Mouse (Mus musculus): ENCODE data around the gene Irf2bp1. TPM values are rescaled to one million over a fixed set of nuclear protein-coding genes. Genes with fewer than 3 reads are reported as not detected.
A peak's percentile ranks its signal among the peaks of the same experiment; 100 is the strongest.

Irf2bp1 gene
- total RNA-seq (2021) = 10 to 100 TPM; 44.3 to 49.1 TPM
- long read RNA-seq, experiment 1, transcript Irf2bp1-201 (1 exons, 2,734 nt) = major isoform, 125 of 126 reads
- long read RNA-seq, experiment 1, partial matches to known transcripts = 0 of 126 reads
- long read RNA-seq, experiment 1, other reads (novel, unspliced or antisense) = 1 of 126 reads
- long read RNA-seq, experiment 2, transcript Irf2bp1-201 (1 exons, 2,734 nt) = major isoform, 212 of 214 reads
- long read RNA-seq, experiment 2, partial matches to known transcripts = 0 of 214 reads
- long read RNA-seq, experiment 2, other reads (novel, unspliced or antisense) = 2 of 214 reads

DNA sequence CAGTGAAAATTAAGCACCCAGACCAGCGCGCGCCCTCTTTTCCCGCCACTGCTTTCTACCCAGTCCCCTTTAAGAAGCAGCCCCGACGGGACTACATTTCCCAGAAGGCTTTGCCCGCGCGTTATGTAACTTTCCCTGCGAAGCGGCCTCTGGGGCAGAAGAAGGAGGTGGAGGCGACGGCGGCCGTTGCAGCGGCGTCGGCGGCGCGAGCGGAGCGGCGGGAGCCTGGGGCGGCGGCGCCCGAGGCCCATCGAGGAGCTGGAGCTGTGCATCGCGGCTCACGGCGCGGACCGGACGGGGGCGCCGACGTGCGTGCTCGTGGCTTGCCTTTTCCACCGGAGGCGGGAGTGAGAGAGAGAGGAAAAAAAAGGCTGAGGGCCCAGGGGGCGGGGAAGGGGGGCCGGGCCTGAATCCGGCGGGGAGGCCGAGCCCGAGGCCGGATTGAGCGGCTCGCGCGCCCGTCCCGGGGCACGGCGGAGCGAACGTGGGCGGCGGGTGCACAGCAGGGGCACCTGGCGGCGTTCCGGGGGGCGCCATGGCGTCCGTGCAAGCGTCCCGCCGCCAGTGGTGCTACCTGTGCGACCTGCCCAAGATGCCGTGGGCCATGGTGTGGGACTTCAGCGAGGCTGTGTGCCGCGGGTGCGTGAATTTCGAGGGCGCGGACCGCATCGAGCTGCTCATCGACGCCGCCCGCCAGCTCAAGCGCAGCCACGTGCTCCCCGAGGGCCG is at the start of gene Irf2bp1:
TSS of gene Irf2bp1 (plus strand) at position 143 of the 729 bp plus-strand sequence.
- DNase-seq (ENCODE audit: low spot score in 2 of 2) = peak; percentile 65 to 86

GRCm38 (mm10) chr7:18957569-18958383 is 46.1 kb upstream of the Irf2bp1 start:
- DNase-seq (ENCODE audit: low spot score in 2 of 2) = peak; percentile 42 to 44

- DNase-seq (ENCODE audit: low spot score in 2 of 2) = peak in 1 of 2 experiments; percentile 6
Measured at GRCm38 (mm10) chr7:18958384-18958766, 45.5 kb upstream of the Irf2bp1 start.

- no peak for DNase-seq (ENCODE audit: low spot score in 2 of 2)
Measured at GRCm38 (mm10) chr7:18959446-18959845, 44.4 kb upstream of the Irf2bp1 start.

DNA sequence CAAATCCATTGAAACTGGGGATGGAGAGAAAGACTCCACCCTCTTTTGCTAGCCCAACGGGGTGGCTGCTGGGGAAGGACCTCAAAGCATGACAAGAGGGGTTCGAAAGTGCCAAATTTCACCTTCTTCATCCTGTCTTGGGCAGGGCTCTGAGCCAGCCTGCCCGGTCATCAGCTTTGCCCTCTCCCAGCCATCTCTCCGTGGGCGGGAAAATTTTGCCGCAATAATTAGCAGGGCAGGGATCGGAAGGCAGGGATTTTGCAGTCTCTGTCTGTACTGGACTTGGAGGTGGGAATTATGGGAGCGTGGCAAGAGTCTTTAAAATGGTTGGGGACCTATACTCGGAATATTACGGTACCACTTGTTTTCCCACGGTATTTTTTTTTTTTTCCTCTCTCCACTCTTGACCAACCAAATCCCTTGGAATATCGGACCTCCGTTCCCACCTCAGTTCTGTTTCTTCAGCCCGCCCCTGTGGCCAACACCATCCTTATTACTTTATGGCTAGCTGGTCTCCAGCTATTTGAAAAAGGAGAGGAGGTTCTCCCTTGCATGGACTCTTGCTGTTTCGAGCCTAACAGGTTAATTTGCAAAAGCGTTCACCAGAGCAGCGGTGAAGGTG is 41.6 kb upstream of the Irf2bp1 start:
- DNase-seq (ENCODE audit: low spot score in 2 of 2) = no peak

- DNase-seq (ENCODE audit: low spot score in 2 of 2) = no peak
Measured at GRCm38 (mm10) chr7:18962795-18963194, 41.0 kb upstream of the Irf2bp1 start.

DNA sequence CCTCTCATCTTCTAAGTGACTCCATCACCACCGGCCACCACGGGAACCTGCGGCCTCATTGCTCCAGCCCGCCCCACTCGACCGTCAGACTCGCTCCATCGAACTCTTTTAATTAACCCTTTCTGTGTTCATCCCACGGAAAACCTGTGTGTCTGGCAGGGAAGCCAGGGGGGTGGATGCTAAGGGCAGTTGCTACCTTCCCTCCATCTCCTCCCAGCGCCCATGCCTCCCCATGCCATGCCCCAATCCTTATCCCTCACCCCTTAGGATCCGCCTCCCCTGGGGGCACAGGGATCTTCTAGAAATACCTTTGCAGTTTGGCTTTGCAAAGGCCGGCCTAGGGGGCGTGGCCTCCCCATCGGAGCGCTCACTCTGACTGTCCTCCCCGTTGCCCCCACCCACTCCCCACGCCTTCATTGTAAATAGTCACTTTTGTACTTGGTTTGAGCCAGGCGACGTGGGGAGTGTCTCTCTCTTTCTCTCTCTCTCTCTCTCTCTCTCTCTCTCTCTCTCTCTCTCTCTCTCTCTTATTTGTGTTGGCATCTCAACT is 40.5 kb upstream of the Irf2bp1 start:
- no peak for DNase-seq (ENCODE audit: low spot score in 2 of 2)

DNA sequence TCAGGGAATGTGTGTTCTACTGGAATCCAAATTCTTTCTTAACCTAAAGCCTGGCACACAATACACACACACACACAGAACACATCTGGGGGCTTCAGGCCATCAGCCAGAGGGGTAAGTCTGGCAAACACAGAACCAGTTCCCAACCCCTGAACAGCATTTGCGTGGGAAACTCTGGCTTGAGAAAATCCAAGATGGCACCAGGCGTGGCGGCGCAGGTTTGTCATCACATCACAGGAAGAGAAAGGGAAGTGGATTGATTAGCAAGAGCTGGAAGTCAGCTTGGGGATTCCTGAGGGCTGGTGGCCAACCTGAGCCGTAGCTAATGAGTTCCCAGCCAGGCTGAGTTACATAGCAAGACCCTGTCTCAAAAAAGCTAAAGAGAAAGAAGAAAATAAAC is 38.5 kb upstream of the Irf2bp1 start:
- DNase-seq (ENCODE audit: low spot score in 2 of 2) = no peak

GRCm38 (mm10) chr7:18967603-18968002 is 36.2 kb upstream of the Irf2bp1 start:
- DNase-seq (ENCODE audit: low spot score in 2 of 2) = no peak

DNA sequence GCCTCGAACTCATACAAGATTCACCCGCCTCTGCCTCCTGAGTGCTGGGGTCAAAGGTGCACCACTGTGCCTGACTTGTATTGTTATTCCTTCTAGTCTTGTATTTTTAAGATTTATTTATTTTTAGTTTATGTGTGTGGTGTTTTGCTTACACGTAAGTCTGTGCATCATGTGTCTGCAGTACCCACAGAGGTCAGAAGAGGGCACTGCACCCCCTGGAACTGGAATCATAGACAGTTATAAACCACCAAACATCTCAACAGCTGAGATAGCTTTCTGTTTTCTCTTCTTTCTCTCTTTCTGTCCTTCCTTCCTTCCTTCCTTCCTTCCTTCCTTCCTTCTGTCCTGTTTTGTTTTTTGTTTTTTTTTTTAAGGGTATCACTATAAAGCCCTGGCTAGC is 32.9 kb upstream of the Irf2bp1 start:
- no peak for DNase-seq (ENCODE audit: low spot score in 2 of 2)

- no peak for DNase-seq (ENCODE audit: low spot score in 2 of 2)
Measured at GRCm38 (mm10) chr7:18978381-18978780, 25.5 kb upstream of the Irf2bp1 start.

DNA sequence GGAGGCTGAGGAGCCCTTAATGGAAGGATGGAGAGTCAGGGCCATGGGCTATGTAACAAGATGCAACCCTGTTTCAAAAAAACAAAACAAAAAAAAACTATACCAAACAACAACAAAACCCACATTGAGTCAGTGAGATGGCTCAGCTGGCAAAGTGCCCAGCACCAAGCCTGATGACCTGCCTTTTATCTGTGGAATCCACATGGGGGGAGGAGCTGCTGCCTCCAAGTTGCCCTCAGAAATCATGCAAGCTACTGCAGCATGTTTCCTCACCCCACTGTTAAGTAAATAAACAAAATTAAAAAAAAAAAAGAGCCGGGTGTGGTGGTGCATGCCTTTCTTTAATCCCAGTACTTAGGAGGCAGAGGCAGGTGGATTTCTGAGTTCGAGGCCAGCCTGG is 17.3 kb upstream of the Irf2bp1 start:
- DNase-seq (ENCODE audit: low spot score in 2 of 2) = no peak

GRCm38 (mm10) chr7:18987100-18987499 is 16.7 kb upstream of the Irf2bp1 start, which contains the start of gene Nanos2:
Gene Nanos2 (plus strand): TSS chr7:18987400.
- DNase-seq (ENCODE audit: low spot score in 2 of 2) = no peak

- no peak for DNase-seq (ENCODE audit: low spot score in 2 of 2)
Measured at GRCm38 (mm10) chr7:18987747-18988146, 16.1 kb upstream of the Irf2bp1 start.

DNA sequence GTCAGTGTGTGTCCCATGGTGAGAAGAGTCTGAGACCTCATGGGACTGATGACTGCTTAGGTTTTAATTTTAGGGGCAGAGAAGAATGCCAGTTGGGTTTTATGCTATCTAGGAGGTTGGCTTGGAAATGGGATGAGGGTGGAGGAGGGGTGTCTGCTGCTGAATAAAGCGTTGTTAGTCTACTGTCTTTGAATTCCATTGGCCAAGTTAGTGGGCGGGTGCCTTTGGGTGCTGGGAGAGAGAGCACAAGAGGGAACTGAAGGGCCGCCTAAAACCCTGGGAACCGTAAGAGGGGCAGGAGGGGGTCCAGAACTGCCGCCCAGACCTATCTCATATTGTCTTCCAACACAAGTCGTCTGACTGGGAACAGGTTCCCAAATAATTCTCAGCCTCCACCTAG is 15.1 kb upstream of the Irf2bp1 start:
- no peak for DNase-seq (ENCODE audit: low spot score in 2 of 2)

DNA sequence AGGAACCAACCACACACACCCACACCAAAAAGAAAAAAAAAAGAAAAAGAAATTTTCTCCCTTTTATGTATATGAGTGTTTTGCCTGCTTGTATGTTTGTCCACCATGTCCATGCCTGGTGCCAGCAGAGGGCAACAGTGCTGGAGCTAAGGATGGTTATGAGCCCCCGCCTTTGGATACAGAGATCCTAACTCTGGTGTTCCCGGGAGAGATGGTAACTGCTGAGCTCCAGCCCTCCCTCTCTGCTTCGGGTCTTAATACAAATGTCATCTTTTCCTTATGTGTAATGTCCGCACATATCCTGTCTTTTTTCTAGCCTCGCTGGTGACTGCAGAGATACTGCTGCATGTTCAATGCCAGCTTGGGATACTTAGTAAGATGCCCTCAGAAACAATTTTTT is 13.8 kb upstream of the Irf2bp1 start:
- DNase-seq (ENCODE audit: low spot score in 2 of 2) = no peak

- peak; percentile 96 to 98 for DNase-seq (ENCODE audit: low spot score in 2 of 2)
Measured at GRCm38 (mm10) chr7:18990601-18991295, 13.1 kb upstream of the Irf2bp1 start, which contains the start of gene Mypop. Gene Mypop (plus strand): TSS chr7:18991245.

DNA sequence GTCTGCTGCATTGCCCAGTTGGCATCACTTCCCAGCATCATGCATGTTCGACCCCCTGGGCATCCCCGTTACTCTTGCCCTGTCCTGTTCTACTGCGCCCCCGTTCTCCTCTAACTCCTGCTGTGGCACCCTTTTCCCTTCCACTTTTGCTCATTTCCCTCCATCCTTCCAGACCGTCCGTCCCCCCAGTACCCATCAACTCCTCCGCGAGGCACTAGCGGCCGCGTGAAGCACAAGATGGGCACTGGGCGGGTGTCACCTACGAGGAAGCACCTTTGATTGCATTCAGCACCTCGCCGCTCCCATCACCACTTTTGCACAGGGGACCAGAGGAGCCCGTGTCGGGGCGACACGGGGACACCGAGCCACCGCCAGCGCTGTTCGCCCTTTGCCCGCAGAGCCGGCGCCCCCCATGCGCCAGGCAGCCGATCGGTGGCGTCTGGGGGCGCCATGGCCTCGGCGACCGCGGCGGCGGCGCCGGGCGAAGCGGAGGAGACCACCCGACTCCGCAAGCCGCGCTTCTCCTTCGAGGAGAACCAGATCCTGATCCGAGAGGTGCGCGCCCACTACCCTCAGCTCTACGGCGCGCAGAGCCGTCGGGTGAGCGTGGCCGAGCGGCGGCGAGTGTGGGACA is 12.1 kb upstream of the Irf2bp1 start:
- no peak for DNase-seq (ENCODE audit: low spot score in 2 of 2)

GRCm38 (mm10) chr7:18992294-18992675 is 11.6 kb upstream of the Irf2bp1 start:
- DNase-seq (ENCODE audit: low spot score in 2 of 2) = no peak

GRCm38 (mm10) chr7:18993036-18993435 is 10.8 kb upstream of the Irf2bp1 start:
- no peak for DNase-seq (ENCODE audit: low spot score in 2 of 2)

Data from adrenal gland, postnatal 4 days (tissue).